Mouse (Mus musculus) liver, adult 2 months (tissue): ENCODE results near the gene Nav2. TPM values are rescaled to one million over a fixed set of nuclear protein-coding genes. Genes with fewer than 3 reads are reported as not detected.

Experiments
- DNase-seq: peaks from one replicate; pipeline ENCODE4 v3.0.0-alpha.2; 2011; ENCODE audit warnings: low read depth, low spot score; ENCODE audit errors: extremely low read depth
- H3K27ac ChIP-seq: fragments of 200-500 bp; replicated peaks from 2 replicates; pipeline ENCODE4 v1.5.1; 2012; ENCODE audit warnings: low read depth, mild to moderate bottlenecking, control low read depth, inconsistent platforms, low read length; ENCODE audit not compliant: insufficient read depth
- H3K27me3 ChIP-seq: fragments of 200-500 bp; 2 replicates; pipeline ENCODE4 v1.6.1; 2012; ENCODE audit warnings: mild to moderate bottlenecking, moderate library complexity, low read length, inconsistent platforms; ENCODE audit not compliant: control insufficient read depth, insufficient read depth
- H3K36me3 ChIP-seq: fragments of 200-500 bp; 2 replicates; pipeline ENCODE4 v1.6.1; 2012; ENCODE audit warnings: low read length, inconsistent platforms; ENCODE audit not compliant: control insufficient read depth, insufficient read depth
- H3K4me1 ChIP-seq: fragments of 200-500 bp; 2 replicates; pipeline ENCODE4 v1.6.1; 2011; ENCODE audit warnings: low read length; ENCODE audit not compliant: control insufficient read depth, insufficient read depth
- H3K4me3 ChIP-seq: fragments of 200-500 bp; 2 replicates; pipeline ENCODE4 v1.5.1; 2011; ENCODE audit warnings: low read depth, mild to moderate bottlenecking, control low read depth, low read length, moderate library complexity; ENCODE audit not compliant: insufficient read depth
- H3K79me2 ChIP-seq: fragments of 200-500 bp; 2 replicates; pipeline ENCODE4 v1.6.1; 2012; ENCODE audit warnings: inconsistent platforms, mild to moderate bottlenecking, low read length, moderate library complexity; ENCODE audit not compliant: control insufficient read depth, insufficient read depth
- H3K9ac ChIP-seq: fragments of 200-500 bp; 2 replicates; pipeline ENCODE4 v1.6.1; 2012; ENCODE audit warnings: low read depth, mild to moderate bottlenecking, control low read depth, inconsistent platforms, low read length
- CTCF ChIP-seq: fragments of 200-500 bp; IDR thresholded peaks from 2 replicates; pipeline ENCODE4 v1.5.1; 2011; ENCODE audit warnings: low read depth, low read length, control low read depth
- POLR2A ChIP-seq: fragments of 200-500 bp; IDR thresholded peaks from 2 replicates; pipeline ENCODE4 v1.6.1; 2011; ENCODE audit warnings: low read length, control low read depth; ENCODE audit not compliant: insufficient read depth; ENCODE audit errors: extremely low read depth
- WGBS: fragments of 180-500 bp; shearing (Covaris S2); methylation state at CpG from one replicate; pipeline ENCODE4 v1.1.7; 2018; 5-methylcytosine and 5-hydroxymethylcytosine counted together
- polyA plus RNA-seq: library from polyadenylated mRNA; depleted of rRNA; stranded (reverse); fragments of >200 nt; gene quantifications from 2 replicates; pipeline ENCODE4 v1.2.3, GENCODE M21; 2012
- total RNA-seq: library from RNA; depleted of rRNA; stranded (reverse); fragments of >200 nt; gene quantifications from 2 replicates; pipeline ENCODE4 v1.2.3, GENCODE M21; 2014

Gene Nav2
- total and polyA plus RNA-seq, 2 experiments: 11.1 to 17.6 TPM

GRCm38 (mm10) chr7:49010739-49011138, 102.2 kb downstream of the Nav2 start:
- Histone ChIP-seq H3K79me2 (no peaks in the 10 kb centered on the region), H3K4me3 (no peak overlapping the region), H3K9ac (no peak overlapping the region), H3K36me3 (no peaks in the 10 kb centered on the region), H3K27me3 (no peaks in the 10 kb centered on the region), H3K27ac (no peak overlapping the region), H3K4me1 (no peaks in the 10 kb centered on the region)
- DNase-seq: no peak
- 93% methylated on average over 6 of the region's 6 CpGs for WGBS
- TF ChIP-seq CTCF (no peak), POLR2A (no peak)

GRCm38 (mm10) chr7:49012027-49012426, 103.5 kb downstream of the Nav2 start:
- Histone ChIP-seq H3K27ac (no peak overlapping the region), H3K4me1 (no peaks in the 10 kb centered on the region), H3K4me3 (no peak overlapping the region), H3K79me2 (no peaks in the 10 kb centered on the region), H3K27me3 (no peaks in the 10 kb centered on the region), H3K36me3 (no peaks in the 10 kb centered on the region), H3K9ac (no peak overlapping the region)
- no peak for DNase-seq
- 69% methylated on average over 1 of the region's 1 CpGs for WGBS
- no peak for TF ChIP-seq POLR2A
- no peak for TF ChIP-seq CTCF

GRCm38 (mm10) chr7:49014480-49014879, 106.0 kb downstream of the Nav2 start:
- no peaks in the 10 kb centered on the region for H3K79me2 ChIP-seq
- no peak for DNase-seq
- no peaks in the 10 kb centered on the region for H3K27me3 ChIP-seq
- no peak for TF ChIP-seq CTCF
- TF ChIP-seq POLR2A: no peak
- H3K4me3 ChIP-seq: no peak overlapping the region
- H3K4me1 ChIP-seq: no peaks in the 10 kb centered on the region
- 88% methylated on average over 10 of the region's 10 CpGs for WGBS
- no peak overlapping the region for H3K27ac ChIP-seq
- no peaks in the 10 kb centered on the region for H3K36me3 ChIP-seq
- no peak overlapping the region for H3K9ac ChIP-seq

- DNase-seq: no peak
- 94% methylated on average over 6 of the region's 6 CpGs for WGBS
- no peak for TF ChIP-seq POLR2A
- no peak for TF ChIP-seq CTCF
Measured at GRCm38 (mm10) chr7:49015297-49015696, 106.8 kb downstream of the Nav2 start.

GRCm38 (mm10) chr7:49016088-49016487, 107.6 kb downstream of the Nav2 start:
- DNase-seq: no peak
- no peak overlapping the region for H3K4me3 ChIP-seq
- no peaks in the 10 kb centered on the region for H3K79me2 ChIP-seq
- no peaks in the 10 kb centered on the region for H3K27me3 ChIP-seq
- TF ChIP-seq CTCF (no peak), POLR2A (no peak)
- H3K4me1 ChIP-seq: no peaks in the 10 kb centered on the region
- WGBS: 76% methylated on average over 2 of the region's 2 CpGs
- H3K27ac ChIP-seq: no peak overlapping the region
- H3K36me3 ChIP-seq: no peaks in the 10 kb centered on the region
- H3K9ac ChIP-seq: no peak overlapping the region

More at GRCm38 (mm10) chr7:49015297-49015696, 106.8 kb downstream of the Nav2 start:
- Histone ChIP-seq H3K9ac (no peak overlapping the region), H3K4me3 (no peak overlapping the region), H3K4me1 (no peaks in the 10 kb centered on the region), H3K79me2 (no peaks in the 10 kb centered on the region), H3K36me3 (no peaks in the 10 kb centered on the region), H3K27ac (no peak overlapping the region), H3K27me3 (no peaks in the 10 kb centered on the region)

GRCm38 (mm10) chr7:49017794-49018193, 109.3 kb downstream of the Nav2 start:
- Histone ChIP-seq H3K36me3 (no peaks in the 10 kb centered on the region), H3K27ac (no peak overlapping the region), H3K4me3 (no peak overlapping the region), H3K27me3 (no peaks in the 10 kb centered on the region), H3K9ac (no peak overlapping the region), H3K4me1 (no peaks in the 10 kb centered on the region), H3K79me2 (no peaks in the 10 kb centered on the region)
- no peak for TF ChIP-seq POLR2A
- TF ChIP-seq CTCF: no peak
- WGBS: 89% methylated on average over 5 of the region's 5 CpGs
- no peak for DNase-seq
